In the genomic region with DNA sequence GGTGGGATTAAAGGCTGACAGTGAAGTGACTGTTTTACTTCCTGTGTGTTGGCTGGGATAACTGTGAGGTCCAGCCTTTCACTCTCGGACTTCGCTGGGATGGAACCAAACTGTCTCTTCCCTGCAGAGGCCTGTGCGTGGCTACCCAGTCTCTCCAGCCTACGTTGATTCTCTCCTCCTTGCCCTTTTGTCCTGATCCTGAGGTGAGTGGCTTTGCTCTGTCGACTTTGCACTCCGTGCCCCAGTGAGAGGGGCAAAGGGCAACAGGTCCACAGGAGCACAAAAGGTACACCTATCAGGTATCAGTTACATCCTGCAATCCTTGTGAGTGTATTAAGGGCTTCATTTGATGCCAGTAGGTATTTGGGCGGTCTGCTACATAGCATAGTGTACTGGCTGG, we compare ENCODE assay signal across 8 mouse cellular contexts. TPM values are rescaled to one million over a fixed set of nuclear protein-coding genes. Genes with fewer than 3 reads are reported as not detected.
DNase-seq lines count a peak whose midpoint lies in the region; ATAC-seq and TF ChIP-seq lines count a peak whose summit lies in the region.

Gene Def8 (plus strand): TSS at position 87 of the 400 bp plus-strand sequence.

- H3K36me3 ChIP-seq in kidney, embryonic 15.5 days = no peaks in the 10 kb centered on the region
- H3K36me3 ChIP-seq in megakaryocyte, embryonic 14.5 days (replicated peaks; ENCODE audit: low read length) = peaks cover 40% of the 10 kb centered on the region

- no peak within 1 kb of the TSS for H3K27ac ChIP-seq in bone marrow macrophage, adult 2 months (ENCODE audit: insufficient read depth, low read depth, low read length)
- H3K27ac ChIP-seq in kidney, embryonic 15.5 days = no peak within 1 kb of the TSS

- TF ChIP-seq POLR2A in bone marrow macrophage, adult 2 months (IDR thresholded peaks at IDR 0.05; ENCODE audit: borderline replicate concordance, low read depth, low read length) = no peak

- H3K9me3 ChIP-seq in kidney, embryonic 15.5 days (replicated peaks) = peaks cover 24% of the 10 kb centered on the region
- H3K9me3 ChIP-seq in megakaryocyte, embryonic 14.5 days = peaks cover 23% of the 10 kb centered on the region

- H3K4me2 ChIP-seq in kidney, embryonic 15.5 days = peak within 1 kb of the TSS; percentile 57

- no peak for ATAC-seq in granulocyte monocyte progenitor cell, adult 5-6 weeks (replicated peaks; ENCODE audit: poor library complexity, severe bottlenecking)
- no peak for ATAC-seq in kidney, embryonic 15.5 days (replicated peaks; ENCODE audit: low FRiP score)

- DNase-seq in heart, adult 18-20 months = no peak
- no peak for DNase-seq in heart, adult 11 months
- no peak for DNase-seq in spleen, postnatal 14 days (ENCODE audit: low spot score in 2 of 2)
- no peak for DNase-seq in spleen, postnatal 4 days (ENCODE audit: low spot score in 2 of 2)

- H3K9ac ChIP-seq in kidney, embryonic 15.5 days = no peak within 1 kb of the TSS

- WGBS in kidney, embryonic 15.5 days = 66% methylated on average over 7 of the region's 7 CpGs

- TF ChIP-seq CTCF in bone marrow macrophage, adult 2 months (IDR thresholded peaks at IDR 0.05; ENCODE audit: low read depth, low read length) = no peak

- no peaks in the 10 kb centered on the region for H3K27me3 ChIP-seq in kidney, embryonic 15.5 days
- H3K27me3 ChIP-seq in megakaryocyte, embryonic 14.5 days (replicated peaks) = peaks cover 43% of the 10 kb centered on the region

- no peaks in the 10 kb centered on the region for H3K4me1 ChIP-seq in bone marrow macrophage, adult 2 months (ENCODE audit: control insufficient read depth, insufficient read depth, low read length)
- peaks cover 9% of the 10 kb centered on the region; the same call in 1 of the 2 replicates for H3K4me1 ChIP-seq in kidney, embryonic 15.5 days
- H3K4me1 ChIP-seq in megakaryocyte, embryonic 14.5 days = peaks cover 33% of the 10 kb centered on the region

- H3K4me3 ChIP-seq in bone marrow macrophage, adult 2 months (ENCODE audit: insufficient read depth, low read length) = no peak within 1 kb of the TSS
- H3K4me3 ChIP-seq in kidney, embryonic 15.5 days (replicated peaks) = peak within 1 kb of the TSS; percentile 31
- H3K4me3 ChIP-seq in megakaryocyte, embryonic 14.5 days (replicated peaks) = peak within 1 kb of the TSS; percentile 88

RNA-seq across cellular contexts. Expression of gene Def8, which starts in this region (rescaled TPM):
- 10 to 100 TPM; 64.5 to 64.6 TPM for total RNA-seq in heart, adult 18-20 months (2021)
- 25.8 and 30.8 TPM in 2 replicates for polyA plus RNA-seq in bone marrow macrophage, adult 2 months (2012; ENCODE audit: insufficient read depth, insufficient read length, missing spikeins)
- total RNA-seq in granulocyte monocyte progenitor cell, adult 5-6 weeks (2014; fragmentation: Nextera tagmentation) = 55.6 and 58.3 TPM in 2 replicates
- total RNA-seq in granulocyte monocyte progenitor cell, adult 5-6 weeks (2017) = 57.5 and 75.5 TPM in 2 replicates
- polyA plus RNA-seq in kidney, embryonic 15.5 days (2015; fragmentation: Nextera tagmentation; extraction: Ambion mirVana) = 34.4 and 39.8 TPM in 2 replicates
- 20.7 and 47.5 TPM in 2 replicates for polyA plus RNA-seq in megakaryocyte, embryonic 14.5 days (2012; ENCODE audit: insufficient read depth, low replicate concordance)
